Mouse (Mus musculus) embryonic facial prominence, embryonic 11.5 days (tissue): ENCODE results near the gene Slc1a5. TPM values are rescaled to one million over a fixed set of nuclear protein-coding genes. Genes with fewer than 3 reads are reported as not detected.

ENCODE experiments used
- ATAC-seq: fragments of 200-750 bp; cut with Nextera tagmentation; replicated peaks from 2 replicates; pipeline ENCODE4 v1.8.0; 2017; ENCODE audit warnings: low read depth; ENCODE audit not compliant: insufficient number of reproducible peaks, low FRiP score, low TSS enrichment
- DNase-seq: peaks from one replicate; pipeline ENCODE4 v3.0.0-alpha.2; 2015; ENCODE audit warnings: low spot score
- H3K27ac ChIP-seq: fragments of 300-500 bp; sonication (generic); replicated peaks from 2 replicates; pipeline ENCODE4 v1.5.1; 2014; ENCODE audit warnings: mild to moderate bottlenecking, low read depth, low read length, control low read depth
- H3K27me3 ChIP-seq: fragments of 300-500 bp; sonication (generic); 2 replicates; pipeline ENCODE4 v1.6.1; 2014; ENCODE audit warnings: mild to moderate bottlenecking, low read length, moderate library complexity, mixed read lengths; ENCODE audit not compliant: control insufficient read depth, insufficient read depth
- H3K36me3 ChIP-seq: fragments of 300-500 bp; sonication (generic); replicated peaks from 2 replicates; pipeline ENCODE4 v1.6.1; 2014; ENCODE audit warnings: low read depth, mild to moderate bottlenecking, low read length, moderate library complexity, mixed read lengths; ENCODE audit not compliant: control insufficient read depth, insufficient read depth
- H3K4me1 ChIP-seq: fragments of 300-500 bp; sonication (generic); 2 replicates; pipeline ENCODE4 v1.6.1; 2014; ENCODE audit warnings: low read length, mixed read lengths; ENCODE audit not compliant: control insufficient read depth, insufficient read depth
- H3K4me2 ChIP-seq: fragments of 300-500 bp; sonication (generic); 2 replicates; pipeline ENCODE4 v1.6.1; 2014; ENCODE audit warnings: low read depth, mild to moderate bottlenecking, control low read depth, low read length, moderate library complexity
- H3K4me3 ChIP-seq: fragments of 300-500 bp; sonication (generic); 2 replicates; pipeline ENCODE4 v1.5.1; 2014; ENCODE audit warnings: low read depth, low read length, control low read depth
- H3K9ac ChIP-seq: fragments of 300-500 bp; sonication (generic); replicated peaks from 2 replicates; pipeline ENCODE4 v1.6.1; 2014; ENCODE audit warnings: mild to moderate bottlenecking, control low read depth, low read length
- H3K9me3 ChIP-seq: fragments of 300-500 bp; sonication (generic); replicated peaks from 2 replicates; pipeline ENCODE4 v1.6.1; 2016; ENCODE audit warnings: mild to moderate bottlenecking, low read length, inconsistent platforms, mixed read lengths; ENCODE audit not compliant: control insufficient read depth
- WGBS: fragments of 180-500 bp; shearing (Covaris S2); extraction: QIAGEN DNeasy Blood & Tissue Kit; methylation state at CpG from one replicate; pipeline ENCODE4 v1.1.7; 2014; 5-methylcytosine and 5-hydroxymethylcytosine counted together
- polyA plus RNA-seq: library from polyadenylated mRNA; unstranded; fragments of >200 nt; fragmentation: Nextera tagmentation; extraction: Ambion mirVana; gene quantifications from 2 replicates; pipeline ENCODE4 v1.2.1, GENCODE M21; 2014

Slc1a5 gene
- polyA plus RNA-seq, 1 experiment from 2014 or later, result 19.6 TPM

DNA sequence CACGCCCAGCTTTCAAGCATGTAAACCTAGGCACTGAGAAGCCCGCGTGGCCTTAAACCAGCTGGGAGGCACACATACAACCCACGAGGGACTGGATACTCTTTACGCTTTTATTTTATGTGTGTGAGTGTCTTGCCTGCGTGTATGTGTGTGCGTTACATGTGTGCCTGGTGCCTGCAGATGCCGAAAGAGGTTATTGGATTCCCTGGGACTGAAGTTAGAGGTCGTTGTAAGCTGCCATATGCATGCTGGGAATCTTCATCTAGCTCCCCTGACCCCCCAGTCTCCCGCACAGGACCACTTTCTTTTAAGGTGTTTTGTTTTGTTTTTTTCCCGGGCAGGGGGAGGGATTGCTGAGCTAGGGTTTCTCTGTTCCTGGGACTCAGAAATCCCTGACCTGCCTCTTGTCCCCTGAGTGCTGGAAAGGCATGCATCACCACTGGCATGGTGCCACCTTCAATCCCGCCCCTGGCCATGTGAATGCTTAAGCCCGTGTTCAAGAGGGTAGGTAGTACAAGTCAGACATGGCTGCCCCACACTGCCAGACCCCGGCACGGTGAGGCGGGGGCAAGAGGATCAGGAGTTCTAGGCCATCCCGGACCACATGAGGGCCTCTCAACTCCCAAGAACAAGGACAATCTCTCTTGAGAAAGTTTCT lies 2.7 kb downstream of the Slc1a5 start:
- peak overlapping the region; percentile 77 for H3K9ac ChIP-seq
- no peaks in the 10 kb centered on the region; the same call in 1 of the 2 replicates for H3K27me3 ChIP-seq
- DNase-seq (no peak), ATAC-seq (no peak)
- H3K4me1 ChIP-seq, result peaks cover 5% of the 10 kb centered on the region; the same call in 1 of the 2 replicates
- H3K27ac ChIP-seq, result no peak overlapping the region
- H3K4me2 ChIP-seq, result peak overlapping the region; percentile 100
- 47% methylated on average over 17 of the region's 17 CpGs for WGBS
- no peaks in the 10 kb centered on the region for H3K36me3 ChIP-seq
- no peaks in the 10 kb centered on the region for H3K9me3 ChIP-seq
- H3K4me3 ChIP-seq, result peak overlapping the region; percentile 71

DNA sequence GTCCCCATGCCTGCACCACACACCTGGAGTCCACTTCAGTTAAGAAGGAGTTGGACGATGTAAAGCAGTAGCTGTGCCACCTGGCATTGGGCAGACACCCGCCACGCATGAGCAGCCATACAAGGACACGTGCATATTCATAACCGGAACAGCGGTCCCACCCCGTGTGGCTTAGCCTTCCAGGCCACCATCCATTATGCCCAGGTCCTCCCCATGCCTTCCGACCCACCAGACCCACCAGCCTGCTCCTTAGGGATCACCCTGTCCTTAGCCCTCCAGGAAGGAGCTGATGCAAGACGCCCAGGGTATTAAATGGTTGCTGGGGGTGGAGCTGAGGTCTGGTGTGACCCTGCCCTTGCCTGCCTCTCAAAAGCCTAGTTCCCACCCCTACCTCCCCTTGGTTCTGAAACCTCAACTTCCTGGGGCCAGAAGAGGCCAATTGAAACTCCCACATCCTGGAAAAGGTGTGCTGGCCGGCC lies 3.4 kb downstream of the Slc1a5 start:
- WGBS, result 80% methylated on average over 10 of the region's 10 CpGs
- H3K4me2 ChIP-seq, result no peak overlapping the region
- no peak overlapping the region for H3K4me3 ChIP-seq
- no peaks in the 10 kb centered on the region for H3K9me3 ChIP-seq
- H3K4me1 ChIP-seq, result peaks cover 5% of the 10 kb centered on the region; the same call in 1 of the 2 replicates
- H3K36me3 ChIP-seq, result no peaks in the 10 kb centered on the region
- H3K9ac ChIP-seq, result no peak overlapping the region
- no peaks in the 10 kb centered on the region; the same call in 1 of the 2 replicates for H3K27me3 ChIP-seq
- H3K27ac ChIP-seq, result no peak overlapping the region
- ATAC-seq (no peak), DNase-seq (no peak)

DNA sequence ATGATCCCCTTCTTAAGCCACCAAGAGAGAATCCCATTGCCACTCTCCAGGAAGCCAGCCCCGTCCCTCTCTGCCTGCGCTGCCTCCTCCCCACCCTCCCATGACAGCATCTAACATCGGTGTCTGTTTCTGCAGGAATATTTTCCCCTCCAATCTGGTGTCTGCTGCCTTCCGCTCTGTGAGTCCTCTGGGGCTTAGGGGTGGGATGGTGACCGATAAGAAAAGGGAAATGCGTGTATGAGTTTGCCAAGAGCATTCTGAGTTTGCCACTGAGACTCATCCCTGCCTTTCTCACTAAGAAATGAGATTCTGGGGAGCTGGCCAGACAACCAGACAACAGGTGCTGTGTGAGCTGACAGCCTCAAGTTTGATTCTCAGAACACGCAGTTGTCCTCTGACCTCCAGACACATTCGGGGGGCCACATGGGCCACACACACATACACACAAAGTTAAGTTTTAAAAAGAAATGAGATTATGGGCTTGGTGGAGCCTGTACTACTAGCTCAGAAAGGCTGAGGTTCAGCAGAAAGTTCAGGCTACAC lies 4.5 kb downstream of the Slc1a5 start:
- Histone ChIP-seq H3K9me3 (no peaks in the 10 kb centered on the region), H3K4me2 (no peak overlapping the region), H3K4me1 (peaks cover 5% of the 10 kb centered on the region; the same call in 1 of the 2 replicates), H3K4me3 (no peak overlapping the region), H3K27ac (no peak overlapping the region), H3K9ac (no peak overlapping the region), H3K27me3 (no peaks in the 10 kb centered on the region; the same call in 1 of the 2 replicates), H3K36me3 (no peaks in the 10 kb centered on the region)
- no peak for DNase-seq
- ATAC-seq, result no peak
- 91% methylated on average over 8 of the region's 8 CpGs for WGBS

DNA sequence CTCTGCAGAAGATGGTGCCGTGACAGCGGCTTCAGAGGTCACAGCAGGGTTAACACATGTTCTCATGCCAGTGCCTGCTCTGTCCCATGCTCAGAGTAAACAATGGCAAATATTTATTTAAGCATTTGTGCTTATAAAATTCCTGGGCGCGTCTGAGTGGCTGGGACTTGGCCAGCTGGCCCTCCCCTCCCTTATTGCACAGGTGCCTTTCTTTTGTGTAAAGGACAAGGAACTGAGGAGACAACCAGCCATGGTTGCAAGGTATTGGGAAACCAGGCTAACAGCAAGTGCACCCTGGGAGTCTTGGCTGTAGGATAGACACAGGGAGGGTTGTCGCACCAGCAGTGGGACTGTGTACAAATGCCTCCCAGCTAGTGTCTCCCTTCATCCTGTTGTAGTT lies 11.2 kb downstream of the Slc1a5 start:
- no peaks in the 10 kb centered on the region for H3K4me1 ChIP-seq
- no peaks in the 10 kb centered on the region for H3K9me3 ChIP-seq
- H3K4me3 ChIP-seq, result no peak overlapping the region
- no peaks in the 10 kb centered on the region; the same call in 1 of the 2 replicates for H3K36me3 ChIP-seq
- no peak overlapping the region for H3K9ac ChIP-seq
- no peak overlapping the region for H3K27ac ChIP-seq
- no peak for DNase-seq
- ATAC-seq, result no peak
- H3K4me2 ChIP-seq, result no peak overlapping the region
- H3K27me3 ChIP-seq, result no peaks in the 10 kb centered on the region
- WGBS, result 70% methylated on average over 5 of the region's 5 CpGs

DNA sequence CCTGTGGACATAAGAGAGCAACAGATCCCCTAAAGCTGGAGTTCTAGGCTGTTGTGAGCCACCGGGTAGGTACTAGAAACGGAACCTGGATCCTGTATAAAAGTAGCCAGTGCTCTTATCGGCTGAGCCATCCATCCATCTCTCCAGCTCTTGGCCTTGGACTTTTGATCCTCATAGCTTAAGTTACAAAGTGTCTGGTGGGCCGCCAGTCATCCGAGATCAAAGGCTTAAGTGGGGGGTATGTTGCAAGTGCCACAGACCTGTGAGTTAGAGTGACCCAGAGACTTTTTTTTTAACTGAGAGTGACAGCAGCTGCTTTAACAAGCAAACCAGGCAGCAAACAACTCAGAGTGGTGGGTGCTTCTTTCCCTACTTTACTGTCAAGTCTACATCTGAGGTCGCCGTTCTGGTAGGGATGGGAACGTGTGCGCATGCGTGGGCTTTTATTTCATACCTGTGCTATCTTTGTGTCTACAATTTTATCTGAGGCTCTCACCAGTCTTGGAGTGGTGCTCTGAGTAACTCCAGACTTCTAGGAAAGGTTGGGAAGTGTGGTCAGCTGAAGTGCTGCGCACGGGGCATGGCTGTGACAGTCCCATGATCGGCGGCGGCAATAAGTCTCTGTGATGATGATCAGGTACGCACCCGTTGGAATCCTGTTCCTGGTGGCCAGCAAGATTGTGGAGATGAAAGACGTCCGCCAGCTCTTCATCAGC lies 12.0 kb downstream of the Slc1a5 start:
- ATAC-seq, result no peak
- no peak overlapping the region for H3K27ac ChIP-seq
- no peaks in the 10 kb centered on the region; the same call in none of the 2 replicates for H3K36me3 ChIP-seq
- DNase-seq, result no peak
- no peaks in the 10 kb centered on the region for H3K9me3 ChIP-seq
- no peak overlapping the region for H3K4me2 ChIP-seq
- no peaks in the 10 kb centered on the region for H3K4me1 ChIP-seq
- no peak overlapping the region for H3K4me3 ChIP-seq
- no peak overlapping the region for H3K9ac ChIP-seq
- WGBS, result 89% methylated on average over 19 of the region's 19 CpGs
- H3K27me3 ChIP-seq, result no peaks in the 10 kb centered on the region

DNA sequence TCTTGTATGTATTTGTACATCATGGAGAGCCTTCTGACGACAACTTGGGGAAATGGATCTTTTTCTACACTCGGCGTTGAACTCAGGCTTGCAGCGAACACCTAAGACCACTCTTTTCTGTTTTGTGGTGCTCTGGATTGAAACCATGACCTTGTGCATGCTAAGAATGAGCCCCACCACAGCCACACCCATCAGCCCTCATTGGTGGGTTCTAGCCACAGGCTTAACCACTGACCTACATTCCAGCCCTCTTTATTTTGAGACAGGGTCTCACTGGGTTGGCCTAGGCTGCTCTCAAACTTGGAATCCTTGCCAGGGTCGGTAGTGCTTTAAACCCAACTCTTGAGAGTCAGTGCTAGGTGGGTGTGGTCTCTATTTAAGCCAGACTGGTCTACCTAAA lies 13.7 kb downstream of the Slc1a5 start:
- H3K9me3 ChIP-seq, result no peaks in the 10 kb centered on the region
- no peak overlapping the region for H3K27ac ChIP-seq
- DNase-seq (no peak), ATAC-seq (no peak)
- no peaks in the 10 kb centered on the region for H3K27me3 ChIP-seq
- WGBS, result 89% methylated on average over 5 of the region's 5 CpGs
- no peaks in the 10 kb centered on the region for H3K4me1 ChIP-seq
- no peak overlapping the region for H3K9ac ChIP-seq
- no peak overlapping the region for H3K4me2 ChIP-seq
- H3K4me3 ChIP-seq, result no peak overlapping the region
- no peaks in the 10 kb centered on the region; the same call in none of the 2 replicates for H3K36me3 ChIP-seq

DNA sequence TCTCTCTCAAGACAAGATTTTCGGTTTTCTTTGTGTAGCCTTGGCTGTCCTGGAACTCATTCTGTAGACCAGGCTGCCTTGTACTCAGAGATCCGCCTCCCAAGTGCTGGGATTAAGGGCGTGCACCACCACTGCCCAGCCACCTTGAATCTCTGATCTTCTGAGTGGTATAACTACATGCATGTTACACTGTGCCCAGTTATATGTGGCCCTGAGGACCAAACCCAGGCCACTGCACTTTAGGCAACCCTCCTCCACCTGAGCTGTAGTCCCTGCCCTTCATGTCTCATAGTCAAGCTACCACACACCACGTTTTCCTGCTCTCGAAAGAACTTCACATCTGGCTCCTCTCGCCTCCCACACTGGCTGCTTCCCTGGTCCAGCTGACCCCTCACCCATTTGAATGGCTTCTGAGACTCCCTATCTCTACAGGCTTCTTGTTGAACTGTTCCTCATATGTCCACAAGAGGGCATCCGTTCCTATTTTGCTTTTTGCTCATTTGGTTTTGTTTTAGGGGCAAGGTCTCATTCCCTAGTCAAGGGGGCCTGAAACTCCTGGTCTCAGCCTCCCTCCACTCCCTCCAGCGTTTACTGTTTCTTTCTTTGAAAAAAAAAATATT lies 23.4 kb downstream of the Slc1a5 start:
- Histone ChIP-seq H3K27me3 (no peaks in the 10 kb centered on the region), H3K4me1 (no peaks in the 10 kb centered on the region), H3K9me3 (no peaks in the 10 kb centered on the region), H3K4me2 (no peak overlapping the region), H3K9ac (no peak overlapping the region), H3K36me3 (no peaks in the 10 kb centered on the region; the same call in 1 of the 2 replicates), H3K4me3 (no peak overlapping the region), H3K27ac (no peak overlapping the region)
- 38% methylated on average over 8 of the region's 8 CpGs for WGBS
- ATAC-seq, result no peak
- DNase-seq, result peak; percentile 70
